Mouse (Mus musculus) testis, adult 2 months (tissue): Measurements from ENCODE around the gene Tprg.

ENCODE experiments used
- CTCF ChIP-seq: fragments of 200-500 bp; IDR thresholded peaks from 2 replicates; pipeline ENCODE4 v1.5.1; 2012; ENCODE audit warnings: low read depth, mild to moderate bottlenecking, inconsistent platforms, low read length, moderate library complexity; ENCODE audit not compliant: control insufficient read depth, insufficient read depth, insufficient replicate concordance
- POLR2A ChIP-seq: fragments of 200-500 bp; IDR thresholded peaks from 2 replicates; pipeline ENCODE4 v1.6.1; 2012; ENCODE audit warnings: low read depth, mild to moderate bottlenecking, inconsistent platforms, low read length, moderate library complexity; ENCODE audit not compliant: control insufficient read depth

DNA sequence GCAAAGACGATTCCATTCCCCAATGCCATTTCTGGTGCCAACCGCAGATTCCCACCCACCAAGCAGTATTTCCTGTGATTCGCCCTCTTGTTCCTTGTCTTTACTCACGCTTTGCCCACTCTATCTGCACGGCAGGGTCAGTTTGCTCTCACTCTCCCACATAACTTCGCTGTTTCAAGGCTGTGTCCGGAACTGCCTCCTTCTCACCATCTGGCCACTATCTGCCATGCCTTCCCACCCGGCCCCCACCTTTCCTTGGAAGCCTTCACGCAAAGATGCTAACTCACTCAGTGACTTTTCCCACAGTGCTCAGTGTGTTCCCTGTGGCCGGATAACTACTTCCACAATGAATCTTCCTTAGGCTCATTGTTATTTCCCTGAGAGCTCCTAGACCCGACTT is 21.4 kb upstream of the Tprg start:
- TF ChIP-seq CTCF (no peak), POLR2A (no peak)
